Mouse (Mus musculus): ENCODE results near the gene Atp8a2. TPM values are rescaled to one million over a fixed set of nuclear protein-coding genes. Genes with fewer than 3 reads are reported as not detected.

Atp8a2 gene
- total RNA-seq (2021): 10 to 100 TPM; 42.5 to 44.8 TPM
- long read RNA-seq, full-length matches to known transcripts: 1 of 14 reads
- long read RNA-seq, partial matches to known transcripts: 0 of 14 reads
- long read RNA-seq, other reads (novel, unspliced or antisense): 13 of 14 reads

- DNase-seq (ENCODE audit: low spot score in 2 of 2): no peak
Measured at GRCm38 (mm10) chr14:60196884-60197283, at the start of gene Atp8a2. TSS of gene Atp8a2 (minus strand) at chr14:60197179.

DNA sequence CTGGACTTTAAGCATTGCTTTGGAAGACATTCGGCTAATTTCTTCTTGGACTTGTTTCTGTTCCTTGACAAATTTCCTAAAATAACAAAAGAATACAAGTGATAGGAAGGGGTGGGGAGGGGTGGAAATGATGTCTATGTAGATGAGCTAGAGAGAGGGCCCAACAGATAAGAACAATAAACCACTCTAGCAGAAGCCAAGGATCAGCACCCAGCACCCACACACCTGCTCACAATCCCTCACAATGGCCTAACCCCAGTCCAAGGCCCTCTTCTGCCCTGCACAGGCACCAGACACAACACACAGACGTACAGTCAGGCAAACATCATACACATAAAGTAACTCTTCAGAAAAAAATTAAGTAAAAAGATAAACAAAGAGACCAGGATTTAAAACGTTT is 41.6 kb upstream of the Atp8a2 start:
- DNase-seq (ENCODE audit: low spot score in 2 of 2): no peak

- peak; percentile 76 to 86 for DNase-seq (ENCODE audit: low spot score in 2 of 2)
Measured at GRCm38 (mm10) chr14:60219886-60220285, 22.9 kb upstream of the Atp8a2 start.

GRCm38 (mm10) chr14:60217616-60218015 is 20.6 kb upstream of the Atp8a2 start:
- no peak for DNase-seq (ENCODE audit: low spot score in 2 of 2)

DNA sequence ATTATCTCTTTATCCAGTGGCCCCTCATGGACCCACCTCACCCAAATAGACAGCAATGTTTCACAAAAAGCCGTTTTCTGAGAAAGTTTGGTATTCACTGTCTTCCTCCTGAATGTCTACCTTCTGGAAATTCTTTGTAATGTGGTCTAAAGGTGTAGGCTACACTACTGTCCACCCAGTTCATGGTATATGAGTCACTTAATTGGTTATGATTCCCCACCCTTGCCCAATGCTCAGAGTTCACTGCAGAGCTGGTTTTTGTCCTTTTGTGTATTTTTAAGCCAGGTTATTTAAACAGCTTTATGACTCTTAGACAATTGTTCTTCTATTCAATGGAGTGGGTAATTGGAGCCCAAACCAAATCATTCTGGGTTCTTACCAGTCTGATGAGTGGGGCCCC is 19.1 kb upstream of the Atp8a2 start:
- DNase-seq (ENCODE audit: low spot score in 2 of 2): no peak

- DNase-seq (ENCODE audit: low spot score in 2 of 2): no peak
Measured at GRCm38 (mm10) chr14:60215000-60215399, 18.0 kb upstream of the Atp8a2 start.

DNA sequence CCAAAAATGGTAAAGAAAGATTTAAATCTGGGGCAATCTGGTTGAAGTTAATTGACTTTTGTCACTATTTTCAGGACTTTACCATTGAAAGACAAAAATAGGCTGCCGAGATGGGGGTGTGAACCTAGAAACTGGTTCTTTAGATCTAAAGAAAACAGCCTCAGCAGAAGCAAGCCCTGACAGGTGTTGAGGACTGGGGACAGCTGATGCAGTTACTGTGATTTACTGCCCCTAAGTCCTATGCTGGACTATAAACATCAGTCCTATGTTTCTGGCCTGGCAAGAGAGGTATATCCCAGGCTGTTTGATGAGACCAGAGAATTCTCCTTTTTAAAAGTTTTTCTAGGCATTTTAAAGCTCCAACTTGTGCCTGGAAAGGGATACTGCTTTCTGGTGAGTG is 17.1 kb upstream of the Atp8a2 start:
- no peak for DNase-seq (ENCODE audit: low spot score in 2 of 2)

DNA sequence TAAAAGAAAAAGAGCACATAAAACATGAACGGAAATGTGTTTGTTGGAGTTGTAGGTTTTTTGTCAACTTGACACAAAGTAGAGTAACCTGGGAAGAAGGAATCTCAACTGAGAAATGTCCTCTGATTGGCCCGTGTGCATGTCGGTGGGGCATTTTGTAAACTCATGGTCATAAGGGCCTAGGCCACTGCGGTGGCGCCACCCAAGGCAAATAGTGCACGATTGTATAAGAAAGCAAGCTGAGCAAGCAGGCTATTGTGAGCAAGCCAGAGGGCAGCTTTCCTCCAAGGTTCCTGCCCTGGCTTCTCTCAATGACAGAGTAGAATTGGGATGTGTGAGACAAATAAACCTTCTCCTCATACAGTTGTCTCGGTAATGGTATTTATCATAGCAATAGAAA is 12.2 kb upstream of the Atp8a2 start:
- no peak for DNase-seq (ENCODE audit: low spot score in 2 of 2)

DNA sequence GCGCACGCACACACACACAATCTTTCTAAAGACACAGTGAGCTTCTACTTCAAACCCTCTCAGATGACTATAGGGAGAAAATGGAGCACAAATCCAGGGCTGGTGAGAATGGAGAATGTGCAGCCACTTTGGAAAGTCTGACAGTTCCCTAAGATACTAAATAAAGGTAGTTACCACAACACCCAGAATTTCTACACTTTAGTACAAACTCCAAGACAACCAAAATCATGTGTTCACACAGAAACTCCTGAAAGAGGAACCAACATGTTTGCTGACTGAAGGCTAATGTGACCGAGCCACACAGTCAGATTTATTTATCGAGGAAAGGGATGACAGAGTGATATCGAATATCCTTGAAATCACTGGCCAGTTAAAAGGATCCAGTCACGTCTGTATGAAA is 8.0 kb upstream of the Atp8a2 start:
- no peak for DNase-seq (ENCODE audit: low spot score in 2 of 2)

DNA sequence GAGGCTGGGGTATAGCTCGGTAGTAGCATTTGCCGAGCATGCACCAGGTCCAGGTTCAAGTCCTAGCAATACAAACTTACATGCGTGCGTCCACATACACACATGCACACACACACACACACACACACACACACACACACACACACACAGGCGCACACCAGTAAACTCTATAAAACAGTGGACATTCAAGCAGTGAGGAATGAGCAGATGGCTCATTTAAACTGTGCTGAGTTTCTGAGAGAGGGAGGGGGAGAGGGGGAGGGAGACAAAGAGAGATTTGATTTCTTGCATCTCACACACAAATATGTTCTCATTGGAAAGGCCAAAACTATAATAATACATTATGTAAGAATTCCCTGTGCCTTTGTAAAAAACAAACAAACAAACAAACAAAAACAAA is 980 bp downstream of the Atp8a2 start:
- no peak for DNase-seq (ENCODE audit: low spot score in 2 of 2)

DNA sequence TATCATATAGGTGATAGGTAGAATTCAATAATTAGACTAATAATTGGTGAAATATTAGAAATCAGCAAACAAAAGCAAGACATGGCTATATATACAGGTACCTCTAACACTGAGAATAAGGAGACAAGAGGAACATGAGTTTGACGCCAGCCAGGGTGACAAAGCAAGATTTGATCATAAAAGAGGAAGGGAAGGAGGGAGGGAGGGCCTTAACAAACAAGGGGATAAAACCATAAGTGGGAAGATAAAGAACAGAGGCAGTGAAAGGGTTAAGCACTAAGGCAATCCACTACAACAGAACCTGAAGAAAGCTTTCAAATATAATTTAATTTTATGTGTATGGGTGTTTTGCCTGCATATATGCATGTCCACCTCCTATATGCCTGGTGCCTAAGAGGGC is 2.4 kb downstream of the Atp8a2 start:
- DNase-seq (ENCODE audit: low spot score in 2 of 2): no peak

DNA sequence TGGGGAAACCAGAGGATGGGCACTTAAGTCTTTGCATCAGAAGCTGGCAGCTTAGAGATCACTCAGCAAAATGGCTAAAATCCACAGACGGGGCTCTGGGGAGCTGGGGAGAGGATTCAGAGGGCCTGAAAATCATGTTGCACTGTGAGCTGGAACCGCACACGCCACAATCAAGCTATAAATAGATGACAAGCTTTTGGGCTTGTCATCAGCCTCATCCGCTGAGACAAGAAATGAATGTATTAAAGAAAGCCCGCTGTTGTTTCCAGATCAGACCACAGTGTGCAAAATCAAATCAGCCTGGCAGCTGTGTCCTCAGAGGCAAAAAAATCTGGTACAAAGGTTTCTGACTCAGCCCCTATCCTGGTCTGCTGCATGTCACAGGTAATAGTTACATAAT is 7.2 kb downstream of the Atp8a2 start:
- DNase-seq (ENCODE audit: low spot score in 2 of 2): no peak

GRCm38 (mm10) chr14:60188201-60188825 is 8.7 kb downstream of the Atp8a2 start:
- peak in 1 of 2 experiments; percentile 33 for DNase-seq (ENCODE audit: low spot score in 2 of 2)

DNA sequence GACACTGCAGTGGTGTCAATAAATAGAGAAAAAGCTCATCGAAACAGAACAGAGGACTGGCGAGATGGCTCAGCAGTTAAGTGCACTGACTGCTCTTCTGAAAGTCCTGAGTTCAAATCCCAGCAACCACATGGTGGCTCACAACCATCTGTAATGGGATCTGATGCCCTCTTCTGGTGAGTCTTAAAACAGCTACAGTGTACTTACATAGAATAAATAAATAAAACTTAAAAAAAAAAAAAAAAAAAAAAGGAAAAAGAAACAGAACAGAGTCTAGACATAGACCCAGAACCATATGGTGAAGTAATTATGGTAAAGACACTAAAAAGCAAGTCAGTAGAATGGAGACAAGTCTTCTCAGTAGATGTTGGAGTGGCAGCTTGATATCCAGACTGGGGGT is 15.7 kb downstream of the Atp8a2 start:
- DNase-seq (ENCODE audit: low spot score in 2 of 2): no peak

DNA sequence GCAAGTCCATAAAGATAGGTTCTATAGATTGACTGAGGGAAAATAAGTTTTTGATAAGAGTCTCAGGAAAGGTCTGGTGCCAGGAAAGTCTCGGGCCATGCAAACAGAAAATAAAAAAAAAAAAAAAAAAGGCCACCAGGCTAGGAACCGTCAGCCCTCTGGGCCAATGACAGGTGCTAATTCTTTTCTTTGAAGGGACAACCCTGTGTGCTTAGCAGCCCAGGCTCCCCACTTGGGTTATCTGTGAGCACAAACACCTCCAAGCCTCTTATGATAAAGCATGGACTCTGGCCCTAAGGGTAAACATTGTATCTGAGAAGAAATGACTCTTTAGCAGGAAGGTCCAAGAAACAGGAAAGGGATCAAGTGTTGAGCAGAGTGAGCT is 18.4 kb downstream of the Atp8a2 start:
- DNase-seq (ENCODE audit: low spot score in 2 of 2): no peak

DNA sequence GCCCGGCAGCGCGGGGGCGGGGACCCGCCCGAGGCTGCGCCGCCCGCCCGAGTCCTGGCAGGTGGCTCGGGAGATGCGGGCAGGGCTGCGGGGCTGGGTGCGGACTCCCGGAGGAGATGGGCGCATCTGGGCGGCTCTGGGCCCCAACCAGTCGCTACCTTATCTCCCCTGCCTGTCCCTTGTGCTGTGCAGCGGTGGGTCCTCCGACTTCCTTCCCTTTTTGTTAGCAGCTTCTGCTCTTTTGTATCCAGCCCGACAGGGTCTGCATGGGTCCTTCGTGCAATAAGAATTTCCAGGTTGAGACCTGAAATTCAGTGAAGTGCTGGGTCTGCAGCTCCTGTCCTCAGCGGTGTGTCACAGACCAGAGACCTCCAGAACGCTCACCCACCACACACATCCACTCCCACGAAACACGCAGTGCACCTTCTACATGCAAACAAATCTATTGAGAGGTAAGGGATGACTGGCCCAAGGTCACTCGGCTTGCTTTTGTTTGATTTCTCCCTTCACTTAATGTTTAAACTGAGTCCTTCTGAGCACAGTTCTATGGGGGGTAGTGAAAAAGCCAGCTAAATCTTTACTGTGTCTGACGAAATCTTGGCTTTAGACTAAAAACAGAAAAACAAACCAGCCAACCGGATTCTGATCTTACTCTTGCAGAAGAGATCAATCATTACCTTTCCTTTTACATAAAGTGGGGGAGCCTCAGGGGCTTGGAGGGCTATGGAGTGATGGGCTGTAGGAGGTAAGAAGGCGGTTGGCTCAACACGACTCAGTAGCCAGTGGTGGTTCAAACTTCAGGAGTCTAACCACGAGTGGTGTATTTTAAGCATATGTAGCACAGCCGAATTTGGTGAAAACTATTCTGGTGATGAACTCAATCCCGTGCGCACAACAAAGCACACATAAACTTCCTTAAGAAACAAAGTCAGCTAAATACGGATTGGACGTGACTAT is 19.1 kb downstream of the Atp8a2 start:
- peak in 1 of 2 experiments; percentile 32 for DNase-seq (ENCODE audit: low spot score in 2 of 2)

- DNase-seq (ENCODE audit: low spot score in 2 of 2): peak; percentile 60 to 77
Measured at GRCm38 (mm10) chr14:60176891-60177613, 19.9 kb downstream of the Atp8a2 start.

GRCm38 (mm10) chr14:60176469-60176890 is 20.5 kb downstream of the Atp8a2 start:
- no peak for DNase-seq (ENCODE audit: low spot score in 2 of 2)

DNA sequence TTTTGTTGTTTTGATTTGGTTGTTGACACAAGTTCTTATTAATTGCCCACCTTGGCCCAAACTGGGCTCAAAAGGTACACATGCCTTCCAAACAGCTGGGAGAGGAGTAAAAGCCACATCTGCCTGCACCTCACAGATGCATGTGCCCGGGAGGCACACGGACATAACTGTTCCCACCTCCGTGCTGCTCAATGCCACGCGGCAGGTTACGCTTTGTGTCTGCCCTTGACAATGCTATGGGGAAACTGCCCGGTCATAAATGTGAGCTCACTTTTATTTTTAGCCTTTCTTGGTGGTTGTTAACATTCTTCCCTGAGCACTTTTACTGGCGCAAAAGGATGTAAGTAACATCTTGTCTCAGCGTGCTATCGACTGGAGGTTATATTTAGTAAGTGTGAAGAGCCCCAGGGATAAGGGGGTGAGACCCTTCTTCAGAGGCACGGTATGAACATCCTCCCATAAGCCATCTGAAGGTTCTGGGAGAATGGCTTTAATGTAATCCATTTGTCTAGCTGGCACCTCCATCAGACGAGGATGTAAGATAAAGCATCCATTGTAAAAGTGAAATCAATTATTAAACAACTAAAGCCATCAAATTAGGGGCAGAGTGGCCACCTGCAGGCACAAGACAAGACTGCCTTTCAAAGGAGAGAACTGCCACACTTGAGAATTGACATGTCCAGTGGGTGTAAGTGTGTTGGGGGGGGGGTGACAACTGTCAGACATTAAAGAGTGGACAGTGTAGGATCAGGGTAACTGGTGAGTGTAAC is 24.5 kb downstream of the Atp8a2 start:
- no peak for DNase-seq (ENCODE audit: low spot score in 2 of 2)

GRCm38 (mm10) chr14:60170845-60171610 is 26.0 kb downstream of the Atp8a2 start:
- DNase-seq (ENCODE audit: low spot score in 2 of 2): no peak
